Mouse (Mus musculus) layer of hippocampus, adult 2 months (tissue): ENCODE results near the gene Tmco4. TPM values are rescaled to one million over a fixed set of nuclear protein-coding genes. Genes with fewer than 3 reads are reported as not detected.

Experiments
- DNase-seq, 2 experiments: peaks; one replicate each; pipeline ENCODE4 v3.0.0; 2022; ENCODE audit warnings: low spot score in 2 of 2
- H3K27ac ChIP-seq: fragments of 200-600 bp; 2 replicates; pipeline ENCODE4 v1.8.1; 2022
- H3K4me3 ChIP-seq: fragments of 200-600 bp; 2 replicates; pipeline ENCODE4 v1.8.1; 2022; ENCODE audit warnings: mild to moderate bottlenecking
- CTCF ChIP-seq: fragments of 200-600 bp; conservative IDR thresholded peaks from 2 replicates; pipeline ENCODE4 v1.8.1; 2022; ENCODE audit warnings: antibody characterized with exemption, mild to moderate bottlenecking, moderate library complexity
- long read RNA-seq, 2 experiments: library from polyadenylated mRNA; stranded (forward); transcript quantifications; one replicate each; pipeline ENCODE4 v2.0.0; 2021; ENCODE audit warnings: borderline mapping rate in 2 of 2
- total RNA-seq, 2 experiments: library from RNA; stranded (reverse); gene quantifications; 2 replicates each; pipeline ENCODE4 v1.2.3; 2021

Tmco4 gene
- total RNA-seq = 1 to 10 TPM; 1.6 to 4.2 TPM
- long read RNA-seq, experiment 1, partial matches to known transcripts = 0 of 8 reads
- long read RNA-seq, experiment 1, other reads (novel, unspliced or antisense) = 5 of 8 reads
- long read RNA-seq, experiment 2, partial matches to known transcripts = 1 of 7 reads
- long read RNA-seq, experiment 2, other reads (novel, unspliced or antisense) = 5 of 7 reads

GRCm38 (mm10) chr4:138972827-138973718, at the start of gene Tmco4:
Gene Tmco4, plus strand, starts transcription at chr4:138972888.
- no peak for TF ChIP-seq CTCF
- Histone ChIP-seq H3K27ac (peak within 1 kb of the TSS; percentile 84), H3K4me3 (peak within 1 kb of the TSS; percentile 64)
- peak; percentile 53 to 58 for DNase-seq

DNA sequence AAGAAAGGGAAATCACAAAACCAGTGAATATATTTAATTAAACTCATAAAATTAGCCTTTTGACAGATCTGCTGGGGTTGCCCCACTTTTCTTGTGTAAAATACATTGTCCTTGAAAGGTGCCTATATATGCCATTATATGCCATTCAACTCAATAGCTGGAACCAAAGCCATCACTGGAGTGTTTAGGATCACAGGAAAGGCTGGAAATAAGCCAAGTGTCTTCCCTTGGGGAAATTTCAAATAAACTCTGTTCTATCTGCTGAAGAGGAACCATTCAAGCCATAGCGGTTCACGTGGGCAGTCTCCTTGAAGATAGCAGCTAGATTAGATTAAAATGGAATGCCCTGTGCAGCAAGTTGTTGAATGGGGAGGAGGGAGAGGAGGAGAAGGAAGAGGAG, 47.1 kb upstream of the Tmco4 start:
- TF ChIP-seq CTCF = no peak
- Histone ChIP-seq H3K4me3 (no peak overlapping the region), H3K27ac (no peak overlapping the region)
- no peak for DNase-seq

DNA sequence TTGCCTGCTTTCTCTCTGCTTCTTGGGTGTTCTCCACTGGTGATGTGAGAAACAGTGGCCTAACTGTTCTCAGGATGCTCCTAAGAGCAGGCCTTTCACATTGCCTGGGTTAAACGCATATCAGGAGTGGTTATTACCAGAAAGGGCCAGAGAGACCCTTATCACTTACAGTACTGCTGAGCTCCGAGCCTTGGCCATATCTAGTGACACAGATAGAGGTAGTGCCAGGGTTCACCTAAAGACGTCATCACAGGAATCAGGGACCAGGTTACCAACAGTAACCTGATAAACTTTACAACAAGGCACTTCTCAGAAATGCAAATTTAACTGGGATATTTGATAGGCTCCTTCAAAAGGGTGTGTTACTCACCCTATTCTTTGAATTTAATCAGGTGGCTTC, 38.8 kb upstream of the Tmco4 start:
- TF ChIP-seq CTCF = no peak
- Histone ChIP-seq H3K27ac (no peak overlapping the region), H3K4me3 (no peak overlapping the region)
- DNase-seq = no peak

GRCm38 (mm10) chr4:138934456-138935145, 38.1 kb upstream of the Tmco4 start:
- no peak for TF ChIP-seq CTCF
- DNase-seq = peak in 1 of 2 experiments; percentile 15

DNA sequence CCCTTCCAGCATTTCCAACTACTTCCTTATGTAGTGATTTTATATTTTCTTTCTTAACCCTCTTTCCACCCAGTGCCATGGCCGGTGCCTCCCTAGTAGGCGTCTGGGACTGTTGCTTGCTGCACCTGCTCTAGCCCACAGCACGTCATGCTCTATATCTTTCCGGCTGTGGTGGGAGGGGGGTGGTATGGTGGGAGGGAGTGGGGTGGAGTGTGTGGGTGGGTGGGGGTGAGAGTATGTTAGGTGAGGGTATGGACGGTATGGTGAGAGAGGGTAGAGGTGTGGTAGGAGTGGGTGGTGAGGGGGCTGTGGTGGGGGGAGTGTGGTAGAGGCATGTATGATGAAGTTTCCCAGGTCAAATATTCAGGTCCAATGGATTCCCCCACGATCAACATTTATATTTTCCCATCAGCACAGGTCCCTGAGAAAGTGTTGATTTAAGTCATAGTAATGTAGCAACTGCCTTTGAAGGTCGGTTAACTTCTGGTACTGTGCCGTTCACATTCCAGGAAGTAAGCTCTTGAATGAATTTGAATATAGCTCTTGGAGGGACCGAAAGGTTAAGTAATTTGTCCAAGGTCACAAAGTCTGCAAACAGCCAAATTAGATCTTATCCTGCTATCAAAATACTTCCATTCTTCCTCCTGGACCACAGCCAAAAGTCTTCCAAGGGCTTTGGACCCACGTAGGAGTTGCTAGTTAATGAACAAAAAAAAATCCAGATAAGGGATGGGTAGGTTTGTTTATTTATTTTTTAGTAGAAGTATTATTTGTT, 34.0 kb upstream of the Tmco4 start:
- Histone ChIP-seq H3K27ac (no peak overlapping the region), H3K4me3 (no peak overlapping the region)
- DNase-seq = no peak
- no peak for TF ChIP-seq CTCF

More at GRCm38 (mm10) chr4:138934456-138935145, 38.1 kb upstream of the Tmco4 start:
- H3K27ac ChIP-seq = no peak overlapping the region
- no peak overlapping the region for H3K4me3 ChIP-seq

GRCm38 (mm10) chr4:138939481-138939880, 33.2 kb upstream of the Tmco4 start:
- TF ChIP-seq CTCF = no peak
- Histone ChIP-seq H3K27ac (no peak overlapping the region), H3K4me3 (no peak overlapping the region)
- no peak for DNase-seq

GRCm38 (mm10) chr4:138941401-138941800, 31.3 kb upstream of the Tmco4 start:
- DNase-seq = no peak
- H3K4me3 ChIP-seq = no peak overlapping the region
- no peak for TF ChIP-seq CTCF
- H3K27ac ChIP-seq = no peak overlapping the region

DNA sequence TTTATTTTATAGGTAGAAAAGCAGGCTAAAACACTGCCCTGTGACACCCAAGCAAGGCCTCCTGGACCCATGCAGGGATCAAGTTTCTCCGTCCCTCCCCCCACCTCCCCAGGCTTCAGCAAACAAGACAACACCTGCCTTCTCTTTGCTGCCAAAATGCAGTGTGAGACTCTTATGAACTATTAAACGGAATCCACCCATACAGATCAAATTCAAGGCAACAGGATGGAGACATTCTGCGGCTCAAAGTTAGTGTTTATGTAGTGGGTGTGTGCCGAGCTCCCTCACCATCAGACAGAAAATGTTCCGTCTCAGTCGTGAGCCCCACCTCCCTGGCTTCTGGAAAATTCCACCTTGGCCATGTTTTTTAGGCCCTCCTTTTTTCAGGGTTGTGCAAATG, 30.7 kb upstream of the Tmco4 start:
- DNase-seq = no peak
- Histone ChIP-seq H3K27ac (no peak overlapping the region), H3K4me3 (no peak overlapping the region)
- no peak for TF ChIP-seq CTCF

DNA sequence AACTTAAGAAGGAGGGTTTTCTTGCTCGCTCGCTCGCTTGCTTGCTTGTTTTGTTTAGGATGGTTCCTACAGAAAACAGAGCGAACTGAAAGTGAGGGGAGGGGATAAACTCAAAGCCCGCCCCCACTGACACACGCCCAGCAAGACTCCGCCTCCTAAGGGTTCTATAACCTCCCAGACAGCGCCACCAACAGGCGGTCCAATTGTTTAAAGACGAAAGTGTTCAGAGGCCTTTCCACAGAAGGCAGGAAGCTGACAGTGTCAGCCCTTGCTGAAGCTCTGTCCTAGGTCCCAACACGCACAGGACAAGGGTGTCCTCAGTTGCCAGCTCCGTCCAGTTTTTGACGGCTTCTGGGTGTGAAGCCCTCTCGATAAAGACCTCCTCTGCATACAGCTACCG, 29.0 kb upstream of the Tmco4 start:
- peak overlapping the region; percentile 31; the same call in 1 of the 2 replicates for H3K4me3 ChIP-seq
- TF ChIP-seq CTCF = peak; percentile 70
- DNase-seq = peak; percentile 26 to 43
- H3K27ac ChIP-seq = no peak overlapping the region

- TF ChIP-seq CTCF = 0 out of 2 replicates have a peak, but pooled peaks have one; percentile 23
- Histone ChIP-seq H3K4me3 (no peak overlapping the region), H3K27ac (no peak overlapping the region)
- no peak for DNase-seq
Observed at GRCm38 (mm10) chr4:138948257-138948656, 24.4 kb upstream of the Tmco4 start.

DNA sequence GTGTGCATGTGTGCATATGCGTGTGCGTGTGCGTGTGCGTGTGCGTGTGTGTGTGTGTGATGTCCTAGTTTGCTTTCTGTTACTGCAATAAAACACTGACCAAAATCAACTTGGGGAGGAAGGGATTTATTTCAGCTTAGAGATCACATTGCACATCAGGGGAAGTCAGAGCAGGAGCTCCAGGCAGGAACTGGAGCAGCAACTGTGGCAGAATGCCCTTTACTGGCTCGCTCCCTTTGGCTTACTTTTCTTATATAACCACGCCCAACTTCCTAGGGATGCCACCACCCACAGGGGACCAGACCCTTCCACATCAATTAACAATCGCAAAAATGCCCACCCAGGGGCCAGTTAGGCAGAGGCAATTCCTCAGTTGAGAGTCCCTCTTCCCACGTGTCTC, 14.1 kb upstream of the Tmco4 start:
- DNase-seq = no peak
- no peak overlapping the region for H3K4me3 ChIP-seq
- peak overlapping the region; percentile 55; the same call in 1 of the 2 replicates for H3K27ac ChIP-seq
- no peak for TF ChIP-seq CTCF

DNA sequence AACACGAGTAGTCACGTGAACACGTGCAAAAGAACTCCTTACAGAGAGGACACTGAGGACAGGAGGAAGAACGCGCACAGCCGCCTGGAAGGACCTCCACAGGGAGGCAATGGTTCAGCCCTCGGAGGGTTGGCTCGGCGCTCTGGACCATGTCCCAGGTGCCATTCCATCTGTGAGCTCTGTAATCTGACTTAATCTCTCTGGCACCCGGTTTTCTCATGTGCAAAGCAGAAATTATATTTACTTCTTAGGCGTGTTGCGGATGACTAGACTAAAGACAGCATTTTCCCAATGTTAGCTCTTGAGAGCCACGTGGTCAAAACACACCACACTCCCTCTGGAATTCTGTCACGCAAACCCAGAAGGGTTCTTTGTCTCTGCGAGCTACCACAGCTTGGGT, 13.6 kb upstream of the Tmco4 start:
- Histone ChIP-seq H3K27ac (peak overlapping the region; percentile 55; the same call in 1 of the 2 replicates), H3K4me3 (no peak overlapping the region)
- no peak for DNase-seq
- no peak for TF ChIP-seq CTCF
